Mouse (Mus musculus) CD8-positive naive resting alpha-beta T cell, adult 57 days (primary cell): ENCODE data around the gene Aldh1a1. TPM values are rescaled to one million over a fixed set of nuclear protein-coding genes. Genes with fewer than 3 reads are reported as not detected.

ENCODE experiments used
- total RNA-seq: library from RNA; stranded (reverse); gene quantifications from one replicate; pipeline ENCODE4 v1.2.4, GENCODE M21; 2023

The Aldh1a1 gene
- 0.40 TPM for total RNA-seq

DNA sequence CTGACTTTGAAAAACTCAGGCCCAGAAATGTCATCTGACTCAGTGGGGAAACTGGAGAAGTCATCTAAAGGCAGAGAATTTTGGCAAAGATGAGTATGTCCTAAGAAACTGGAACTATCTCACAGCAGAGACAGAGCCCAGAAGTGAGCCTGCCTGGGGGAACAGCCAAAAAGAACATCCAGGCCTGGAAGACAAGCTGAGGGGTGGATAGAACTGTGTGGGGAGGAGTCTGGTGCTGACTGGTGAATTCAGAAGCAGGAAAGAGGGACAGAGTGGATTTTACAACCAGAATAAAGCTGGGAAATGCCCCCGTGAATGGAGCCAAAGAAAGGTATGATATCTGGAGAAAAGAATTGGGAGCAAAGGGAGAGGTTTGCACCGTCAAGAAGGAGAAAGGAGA, at the start of gene Aldh1a1:
Aldh1a1 (plus strand) TSS at position 225 of the 400 bp plus-strand sequence.

Other genes starting within 250 kb of the Aldh1a1 start
- 6.3 TPM for gene Anxa1, start 101.8 kb upstream of the Aldh1a1 start, total RNA-seq
- gene Aldh1a7, start 234.8 kb downstream of the Aldh1a1 start, total RNA-seq = not detected